Mouse (Mus musculus): Measurements from ENCODE around the gene Tgif2lx1.

Tgif2lx1 gene

DNA sequence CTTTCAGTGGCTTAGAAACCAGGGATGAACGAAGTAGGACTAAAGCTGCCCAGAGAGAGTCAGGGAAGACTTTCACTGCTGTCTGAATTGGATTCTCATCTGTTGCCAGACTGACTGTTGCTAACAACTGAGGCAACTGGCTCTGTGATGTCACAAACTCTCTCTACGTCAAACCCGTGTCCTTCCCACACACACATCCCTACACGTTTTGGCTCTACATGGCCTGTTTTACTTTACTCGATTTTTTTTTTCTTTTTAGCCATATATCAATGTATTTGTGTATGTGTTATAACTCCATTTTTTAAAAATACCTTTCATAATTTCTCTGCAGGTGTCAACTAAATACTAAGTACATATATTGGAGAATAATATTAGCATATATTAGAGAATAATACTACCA is at the start of gene Tgif2lx1:
Gene Tgif2lx1, minus strand, starts transcription at position 101 of the 400 bp plus-strand sequence.
- WGBS: no CpG with 5 or more reads among the region's 5 CpGs
